Comparison of ENCODE assay signal across 8 mouse cellular contexts in the genomic region with DNA sequence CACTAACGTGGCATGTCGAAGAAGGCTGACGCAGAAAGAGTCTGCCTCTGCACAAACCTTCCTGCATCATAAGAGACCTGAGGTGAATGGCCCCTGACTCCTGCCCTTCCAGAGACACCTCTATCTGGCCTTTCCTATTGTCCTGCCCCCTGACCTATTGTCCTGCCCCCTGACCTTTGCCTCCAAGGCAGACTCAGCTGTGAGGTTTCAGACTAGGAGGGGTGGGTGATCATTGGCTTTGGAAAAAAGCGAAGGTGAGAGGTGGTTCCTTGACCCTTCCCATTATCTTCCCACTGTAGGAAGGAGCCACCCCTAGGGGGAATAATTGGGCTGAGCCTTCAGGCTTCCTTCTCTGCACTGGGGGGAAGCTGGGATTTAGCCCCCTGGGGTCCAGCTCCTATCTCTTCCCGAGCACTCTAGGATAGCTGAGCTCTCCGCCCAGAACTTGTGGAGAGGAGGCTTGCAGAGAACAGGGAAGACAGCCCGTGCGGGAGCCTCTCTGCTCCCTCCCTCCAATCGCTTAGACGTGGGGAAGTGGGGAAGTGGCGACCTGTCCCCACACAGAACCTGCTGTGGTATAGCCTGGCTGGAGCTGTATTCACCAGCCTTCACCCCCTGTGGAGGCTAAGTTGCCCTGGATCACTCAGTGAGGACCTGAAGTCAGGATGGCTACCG. TPM values are rescaled to one million over a fixed set of nuclear protein-coding genes. Genes with fewer than 3 reads are reported as not detected.
DNase-seq lines count a peak whose midpoint lies in the region; ATAC-seq lines count a peak whose summit lies in the region.

No protein-coding gene starts in this region.

- H3K4me3 ChIP-seq in forebrain, embryonic 15.5 days = peak overlapping the region; percentile 44
- peak overlapping the region; percentile 70 for H3K4me3 ChIP-seq in liver, embryonic 13.5 days (replicated peaks)

- H3K27ac ChIP-seq in forebrain, embryonic 15.5 days (replicated peaks) = peak overlapping the region; percentile 75
- H3K27ac ChIP-seq in liver, embryonic 13.5 days = peak overlapping the region; percentile 66

- H3K27me3 ChIP-seq in forebrain, embryonic 15.5 days = peaks cover 12% of the 10 kb centered on the region; the same call in 1 of the 2 replicates
- peaks cover 74% of the 10 kb centered on the region for H3K27me3 ChIP-seq in liver, embryonic 13.5 days

- no peaks in the 10 kb centered on the region for H3K36me3 ChIP-seq in forebrain, embryonic 15.5 days
- peaks cover 5% of the 10 kb centered on the region; the same call in 1 of the 2 replicates for H3K36me3 ChIP-seq in liver, embryonic 13.5 days

- WGBS in forebrain, embryonic 15.5 days = 14% methylated on average over 12 of the region's 12 CpGs
- WGBS in liver, embryonic 13.5 days (ENCODE audit: insufficient replicate concordance) = 6% methylated on average over 12 of the region's 12 CpGs

- peak; percentile 34 for DNase-seq in embryo, embryonic 11 days
- DNase-seq in embryo, embryonic 9.5 days (ENCODE audit: extremely low spot score) = no peak
- peak; percentile 14 for DNase-seq in CD4-positive helper T cell, adult 2 months (ENCODE audit: low read depth, low spot score)
- DNase-seq in liver, embryonic 13.5 days = no peak
- DNase-seq in spleen, adult 12 weeks (ENCODE audit: low spot score) = no peak
- no peak for DNase-seq in layer of hippocampus, postnatal 36 days

- peak overlapping the region; percentile 57; the same call in 1 of the 2 replicates for H3K9ac ChIP-seq in forebrain, embryonic 15.5 days (replicated peaks)
- H3K9ac ChIP-seq in liver, embryonic 13.5 days = peak overlapping the region; percentile 45; the same call in 1 of the 2 replicates

- peak overlapping the region; percentile 98 for H3K4me2 ChIP-seq in forebrain, embryonic 15.5 days (replicated peaks)
- H3K4me2 ChIP-seq in liver, embryonic 13.5 days = peak overlapping the region; percentile 99

- no peak for ATAC-seq in forebrain, embryonic 15.5 days (replicated peaks)
- ATAC-seq in liver, embryonic 13.5 days (ENCODE audit: low read depth) = no peak
- no peak for ATAC-seq in erythroblast, adult 5-6 weeks (replicated peaks; ENCODE audit: low FRiP score, poor library complexity, severe bottlenecking)

- peaks cover 82% of the 10 kb centered on the region for H3K4me1 ChIP-seq in forebrain, embryonic 15.5 days
- peaks cover 94% of the 10 kb centered on the region for H3K4me1 ChIP-seq in liver, embryonic 13.5 days (replicated peaks)

- no peaks in the 10 kb centered on the region for H3K9me3 ChIP-seq in forebrain, embryonic 15.5 days
- H3K9me3 ChIP-seq in liver, embryonic 13.5 days (replicated peaks) = no peaks in the 10 kb centered on the region

RNA-seq across cellular contexts. Expression of gene Gjd3, which starts 20.3 kb away (rescaled TPM):
- polyA plus RNA-seq in forebrain, embryonic 15.5 days (2015; fragmentation: Nextera tagmentation; extraction: Ambion mirVana) = 0.62 and 0.84 TPM in 2 replicates
- polyA plus RNA-seq in liver, embryonic 13.5 days (2015; fragmentation: Nextera tagmentation; extraction: Ambion mirVana) = not detected in 2 replicates
- total RNA-seq in erythroblast, adult 5-6 weeks (2015; ENCODE audit: low replicate concordance) = not detected in 2 replicates
- total RNA-seq in erythroblast, adult 5-6 weeks (2017; ENCODE audit: low replicate concordance) = not detected in 2 replicates
- total RNA-seq in layer of hippocampus, postnatal 36 days (2021) = 1 to 10 TPM in 1 of 2 experiments, under 1 TPM in 1; 0.96 to 1.1 TPM

RNA-seq across cellular contexts. Expression of gene Rara, which starts 34.9 kb away (rescaled TPM):
- 9.2 and 9.9 TPM in 2 replicates for polyA plus RNA-seq in forebrain, embryonic 15.5 days (2015; fragmentation: Nextera tagmentation; extraction: Ambion mirVana)
- 3.4 and 3.8 TPM in 2 replicates for polyA plus RNA-seq in liver, embryonic 13.5 days (2015; fragmentation: Nextera tagmentation; extraction: Ambion mirVana)
- 13.1 and 13.2 TPM in 2 replicates for total RNA-seq in erythroblast, adult 5-6 weeks (2015; ENCODE audit: low replicate concordance)
- total RNA-seq in erythroblast, adult 5-6 weeks (2017; ENCODE audit: low replicate concordance) = 2.8 TPM in 2 replicates
- 10 to 100 TPM; 18.5 to 18.7 TPM for total RNA-seq in layer of hippocampus, postnatal 36 days (2021)

RNA-seq across cellular contexts. Expression of gene Cdc6, which starts 55.0 kb away (rescaled TPM):
- 11.2 and 12.1 TPM in 2 replicates for polyA plus RNA-seq in forebrain, embryonic 15.5 days (2015; fragmentation: Nextera tagmentation; extraction: Ambion mirVana)
- polyA plus RNA-seq in liver, embryonic 13.5 days (2015; fragmentation: Nextera tagmentation; extraction: Ambion mirVana) = 69.1 and 79.8 TPM in 2 replicates
- 20.0 and 20.1 TPM in 2 replicates for total RNA-seq in erythroblast, adult 5-6 weeks (2015; ENCODE audit: low replicate concordance)
- 46.7 and 54.2 TPM in 2 replicates for total RNA-seq in erythroblast, adult 5-6 weeks (2017; ENCODE audit: low replicate concordance)
- under 1 TPM; 0.50 to 0.88 TPM for total RNA-seq in layer of hippocampus, postnatal 36 days (2021)

Comparison
In these comparisons a context has a peak if more than half of its experiments do, and no peak if none do; other contexts are left out.
1. DNase-seq: peak in embryo, embryonic 11 days (single experiment) and CD4-positive helper T cell, adult 2 months (single experiment); none in embryo, embryonic 9.5 days (single experiment), liver, embryonic 13.5 days (single experiment), spleen, adult 12 weeks (single experiment) and layer of hippocampus, postnatal 36 days (0 of 2).
2. RNA of gene Cdc6, which starts 55.0 kb away (total RNA-seq): 20.0 to 54.2 TPM in erythroblast, adult 5-6 weeks; 0.50 to 0.88 TPM in layer of hippocampus, postnatal 36 days; every median in the first group is over 10 times any median in the second.